Mouse (Mus musculus) myocyte (in vitro differentiated cells): ENCODE data around the gene C030005K15Rik. TPM values are rescaled to one million over a fixed set of nuclear protein-coding genes. Genes with fewer than 3 reads are reported as not detected.
"Not testable (repeated sequence)": the region's sequence is repeated elsewhere in the genome, so short reads cannot be mapped to it uniquely, and the experiment has no call there.

Source experiments
- H3K27me3 ChIP-seq: one replicate; pipeline ENCODE4 v1.6.1; 2011; ENCODE audit not compliant: control insufficient read depth, insufficient read depth, insufficient read length
- H3K36me3 ChIP-seq: one replicate; pipeline ENCODE4 v1.6.1; 2011; ENCODE audit not compliant: control insufficient read depth, insufficient read depth
- H3K4me2 ChIP-seq: one replicate; pipeline ENCODE4 v1.6.1; 2011; ENCODE audit warnings: low read depth, control low read depth
- H3K4me3 ChIP-seq: one replicate; pipeline ENCODE4 v1.5.1; 2011; ENCODE audit warnings: mild to moderate bottlenecking, control low read depth, moderate library complexity
- H3K79me2 ChIP-seq: one replicate; pipeline ENCODE4 v1.6.1; 2011; ENCODE audit not compliant: control insufficient read depth, insufficient read depth
- H3ac ChIP-seq: one replicate; pipeline ENCODE4 v1.6.1; 2011; ENCODE audit not compliant: control insufficient read depth, insufficient read length
- CEBPB ChIP-seq: IDR thresholded peaks from 2 replicates; pipeline ENCODE4 v1.6.1; 2011; ENCODE audit warnings: mild to moderate bottlenecking, moderate library complexity; ENCODE audit not compliant: poor library complexity, insufficient read depth, severe bottlenecking
- E2F4 ChIP-seq: IDR thresholded peaks from one replicate; pipeline ENCODE4 v1.6.1; 2011; ENCODE audit warnings: mild to moderate bottlenecking, control low read depth, moderate library complexity; ENCODE audit not compliant: insufficient read depth
- MAX ChIP-seq: IDR thresholded peaks from one replicate; pipeline ENCODE4 v1.6.1; 2011; ENCODE audit warnings: low read depth, mild to moderate bottlenecking, control low read depth
- MYOD1 ChIP-seq, 3 experiments: IDR thresholded peaks; one replicate each; pipeline ENCODE4 v1.6.1; 2011; ENCODE audit warnings: control low read depth in 2 of 3, low read depth in 2 of 3, mild to moderate bottlenecking in 2 of 3, moderate library complexity in 1 of 3; ENCODE audit not compliant: insufficient read length in 2 of 3, control insufficient read depth in 1 of 3
- MYOG ChIP-seq, 3 experiments: IDR thresholded peaks; one replicate each; pipeline ENCODE4 v1.6.1; 2011; ENCODE audit warnings: control low read depth in 2 of 3, low read depth in 2 of 3, mild to moderate bottlenecking in 2 of 3; ENCODE audit not compliant: insufficient read length in 2 of 3, control insufficient read depth in 1 of 3, insufficient read depth in 1 of 3
- POLR2A ChIP-seq: IDR thresholded peaks from one replicate; pipeline ENCODE4 v1.6.1; 2011; ENCODE audit warnings: low read depth, mild to moderate bottlenecking, control low read depth, moderate library complexity; ENCODE audit not compliant: insufficient read length
- POLR2AphosphoS2 ChIP-seq: IDR thresholded peaks from one replicate; pipeline ENCODE4 v1.6.1; 2011; ENCODE audit warnings: low read depth, control low read depth; ENCODE audit not compliant: insufficient read length
- REST ChIP-seq: IDR thresholded peaks from one replicate; pipeline ENCODE4 v1.6.1; 2011; ENCODE audit warnings: mild to moderate bottlenecking, control low read depth, moderate library complexity; ENCODE audit not compliant: insufficient read depth, insufficient read length
- SRF ChIP-seq: IDR thresholded peaks from one replicate; pipeline ENCODE4 v1.6.1; 2011; ENCODE audit warnings: low read depth; ENCODE audit not compliant: control insufficient read depth, insufficient read length
- TCF12 ChIP-seq: IDR thresholded peaks from one replicate; pipeline ENCODE4 v1.6.1; 2011; ENCODE audit warnings: mild to moderate bottlenecking, control low read depth; ENCODE audit not compliant: poor library complexity, insufficient read depth, severe bottlenecking
- TCF3 ChIP-seq: IDR thresholded peaks from one replicate; pipeline ENCODE4 v1.6.1; 2011; ENCODE audit warnings: low read depth, control low read depth; ENCODE audit not compliant: insufficient read length
- USF1 ChIP-seq: IDR thresholded peaks from one replicate; pipeline ENCODE4 v1.6.1; 2011; ENCODE audit warnings: low read depth, mild to moderate bottlenecking, control low read depth, moderate library complexity
- polyA plus RNA-seq: library from polyadenylated mRNA; unstranded; fragments of >200 nt; fragmentation: generic; extraction: Trizol; gene quantifications from one replicate; pipeline ENCODE4 v1.2.1, GENCODE M21; 2012; ENCODE audit warnings: missing spikeins

C030005K15Rik gene
- polyA plus RNA-seq: not detected

DNA sequence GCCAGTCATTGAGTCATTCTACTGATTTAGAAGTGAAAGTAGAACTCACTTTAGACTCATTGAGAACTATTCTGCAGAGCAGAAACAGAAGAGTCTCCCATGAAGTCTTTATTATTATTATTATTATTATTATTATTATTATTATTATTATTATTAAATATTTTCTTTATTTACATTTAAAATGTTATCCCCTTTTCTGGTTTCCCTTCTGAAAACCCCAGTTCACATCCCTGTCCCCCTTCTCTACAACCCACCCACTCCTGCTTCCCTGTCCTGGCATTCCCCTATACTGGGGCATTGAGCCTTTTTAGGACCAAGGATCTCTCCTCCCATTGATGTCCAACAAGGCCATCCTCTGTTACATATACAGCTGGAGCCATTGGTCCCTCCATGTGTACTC, at the start of gene C030005K15Rik:
Gene C030005K15Rik, minus strand, starts transcription at position 101 of the 400 bp plus-strand sequence.
- H3K79me2 ChIP-seq, H3K27me3 ChIP-seq, H3K4me3 ChIP-seq, H3ac ChIP-seq, H3K36me3 ChIP-seq: not testable (repeated sequence)
- peak within 1 kb of the TSS; percentile 73 for H3K4me2 ChIP-seq

DNA sequence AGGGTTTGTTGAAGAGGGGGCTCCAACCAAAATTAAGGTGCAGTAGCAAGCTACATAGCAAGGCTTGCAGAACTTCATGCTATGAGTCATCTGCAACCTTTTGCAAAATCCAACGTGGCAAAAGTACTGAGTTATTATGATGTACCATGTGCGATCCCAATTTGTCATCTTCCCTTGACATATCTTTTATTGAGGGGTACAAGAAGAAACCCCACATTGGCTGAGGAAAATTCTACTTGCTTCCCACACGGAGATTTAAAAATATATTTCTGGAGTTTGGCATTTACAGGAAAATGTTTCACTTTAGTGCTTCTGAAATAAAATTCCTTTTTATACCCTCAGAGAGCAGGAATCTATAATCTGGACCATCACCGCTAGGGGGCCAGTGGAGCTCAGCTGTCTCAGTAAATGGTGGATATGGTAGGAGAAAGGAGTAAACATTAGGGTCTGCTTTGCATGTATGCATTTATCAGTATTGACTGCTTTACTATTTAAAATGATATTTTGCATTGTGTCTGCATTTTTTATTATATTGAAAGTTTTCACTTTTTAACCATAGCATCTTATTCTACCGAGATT, 41.7 kb upstream of the C030005K15Rik start:
- no peaks in the 10 kb centered on the region for H3K79me2 ChIP-seq
- no peaks in the 10 kb centered on the region for H3K36me3 ChIP-seq
- no peak for TF ChIP-seq POLR2A
- no peak for TF ChIP-seq MAX
- no peak for TF ChIP-seq TCF3
- no peak for TF ChIP-seq USF1
- TF ChIP-seq MYOD1 (IDR thresholded peaks at IDR 0.05; ENCODE audit: control insufficient read depth in 1 of 3, insufficient read length in 2 of 3, low read depth in 2 of 3): no peak
- no peak for TF ChIP-seq SRF
- TF ChIP-seq MYOG (IDR thresholded peaks at IDR 0.05; ENCODE audit: control insufficient read depth in 1 of 3, insufficient read depth in 1 of 3, insufficient read length in 2 of 3, low read depth in 2 of 3): no peak
- TF ChIP-seq CEBPB: no peak
- TF ChIP-seq E2F4: no peak
- TF ChIP-seq TCF12: no peak
- TF ChIP-seq POLR2AphosphoS2: no peak
- TF ChIP-seq REST: no peak
- no peak overlapping the region for H3K4me2 ChIP-seq
- no peaks in the 10 kb centered on the region for H3K27me3 ChIP-seq
- no peak overlapping the region for H3K4me3 ChIP-seq
- H3ac ChIP-seq: no peak overlapping the region

DNA sequence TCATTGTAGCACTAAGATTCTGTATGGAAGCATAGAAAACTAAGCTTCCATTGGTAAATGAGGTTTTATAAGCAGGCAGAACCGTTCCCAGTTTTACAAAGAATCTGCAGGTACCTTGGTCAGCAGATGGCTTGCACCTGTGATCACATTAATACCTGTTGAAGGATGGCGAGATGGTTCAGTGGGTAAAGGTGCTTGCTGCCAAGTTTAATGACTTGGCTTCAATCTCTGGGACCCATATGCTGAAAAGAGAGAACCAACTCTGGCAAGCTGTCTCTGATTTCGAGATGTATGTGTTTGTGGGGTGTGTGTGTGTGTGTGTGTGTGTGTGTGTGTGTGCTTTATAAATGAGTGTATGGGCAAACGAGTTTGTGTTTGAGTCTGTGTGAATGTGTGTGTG, 27.3 kb upstream of the C030005K15Rik start:
- TF ChIP-seq SRF (no peak), POLR2A (no peak), MYOD1 (IDR thresholded peaks at IDR 0.05; ENCODE audit: control insufficient read depth in 1 of 3, insufficient read length in 2 of 3, low read depth in 2 of 3) (no peak), TCF3 (no peak), REST (no peak)
- Histone ChIP-seq H3ac (no peak overlapping the region), H3K27me3 (no peaks in the 10 kb centered on the region), H3K79me2 (no peaks in the 10 kb centered on the region), H3K36me3 (no peaks in the 10 kb centered on the region), H3K4me2 (no peak overlapping the region), H3K4me3 (no peak overlapping the region)

DNA sequence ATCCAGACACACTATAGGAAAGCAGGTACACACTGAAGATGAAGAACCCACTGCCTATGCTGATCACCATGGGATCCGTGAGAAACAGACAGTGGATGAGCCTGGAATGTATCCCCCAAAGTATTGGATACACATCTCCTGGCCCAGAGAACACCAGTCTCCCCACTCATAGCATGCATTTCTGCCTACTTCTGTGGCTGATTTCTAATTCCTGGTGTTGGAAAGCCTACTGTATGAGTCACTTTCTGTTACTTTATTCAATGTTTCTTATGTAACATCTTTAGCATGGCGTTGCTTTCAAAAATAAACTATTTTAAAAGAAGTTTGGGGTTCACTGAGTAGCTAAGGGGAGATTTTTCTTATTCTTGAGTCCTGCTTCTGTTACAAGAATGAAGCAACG, 20.7 kb upstream of the C030005K15Rik start:
- Histone ChIP-seq H3K27me3 (no peaks in the 10 kb centered on the region), H3ac (no peak overlapping the region), H3K36me3 (no peaks in the 10 kb centered on the region), H3K4me3 (no peak overlapping the region), H3K4me2 (no peak overlapping the region), H3K79me2 (no peaks in the 10 kb centered on the region)
- TF ChIP-seq POLR2A: no peak
- no peak for TF ChIP-seq MAX
- TF ChIP-seq MYOG (IDR thresholded peaks at IDR 0.05; ENCODE audit: control insufficient read depth in 1 of 3, insufficient read depth in 1 of 3, insufficient read length in 2 of 3, low read depth in 2 of 3): no peak
- TF ChIP-seq E2F4: no peak
- TF ChIP-seq TCF12: no peak
- no peak for TF ChIP-seq USF1
- TF ChIP-seq CEBPB: no peak
- TF ChIP-seq REST: no peak
- no peak for TF ChIP-seq SRF
- no peak for TF ChIP-seq TCF3
- no peak for TF ChIP-seq MYOD1 (IDR thresholded peaks at IDR 0.05; ENCODE audit: control insufficient read depth in 1 of 3, insufficient read length in 2 of 3, low read depth in 2 of 3)
- TF ChIP-seq POLR2AphosphoS2: no peak

DNA sequence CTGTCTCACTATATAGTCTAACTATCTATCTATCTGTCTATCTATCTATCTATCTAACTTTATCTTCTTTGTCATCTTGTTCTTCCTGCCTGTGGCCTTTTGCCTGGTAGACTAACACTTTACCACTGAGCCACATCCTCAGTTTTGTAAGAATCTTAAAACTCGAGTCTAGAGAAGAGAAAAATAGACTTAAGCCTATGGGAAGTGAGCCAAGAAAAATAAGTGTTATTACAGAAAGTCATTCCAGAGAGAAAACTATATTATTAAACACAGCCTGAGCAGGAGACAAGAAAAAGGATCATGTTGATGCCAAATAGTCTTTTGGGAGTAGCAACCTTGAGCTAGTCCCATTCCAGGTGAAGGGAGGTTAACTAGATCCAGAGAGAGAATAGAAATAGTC, 626 bp downstream of the C030005K15Rik start:
- H3K79me2 ChIP-seq: no peaks in the 10 kb centered on the region
- H3K27me3 ChIP-seq: no peaks in the 10 kb centered on the region
- no peak overlapping the region for H3ac ChIP-seq
- no peaks in the 10 kb centered on the region for H3K36me3 ChIP-seq
- TF ChIP-seq POLR2AphosphoS2 (no peak), MYOG (IDR thresholded peaks at IDR 0.05; ENCODE audit: control insufficient read depth in 1 of 3, insufficient read depth in 1 of 3, insufficient read length in 2 of 3, low read depth in 2 of 3) (no peak), TCF3 (no peak), E2F4 (no peak), MAX (no peak), REST (no peak)
- H3K4me2 ChIP-seq: peak overlapping the region; percentile 73
- no peak overlapping the region for H3K4me3 ChIP-seq
